Mouse (Mus musculus) midbrain, embryonic 16.5 days (tissue): ENCODE data around the gene Palld. TPM values are rescaled to one million over a fixed set of nuclear protein-coding genes. Genes with fewer than 3 reads are reported as not detected.

ENCODE experiments used
- ATAC-seq: fragments of 200-750 bp; cut with Nextera tagmentation; 2 replicates; pipeline ENCODE4 v1.8.0; 2017; ENCODE audit warnings: moderate TSS enrichment
- H3K27ac ChIP-seq: fragments of 300-500 bp; sonication (generic); 2 replicates; pipeline ENCODE4 v1.5.1; 2014; ENCODE audit warnings: mild to moderate bottlenecking, low read length, mixed read lengths
- H3K27me3 ChIP-seq: fragments of 300-500 bp; sonication (generic); 2 replicates; pipeline ENCODE4 v1.6.1; 2014; ENCODE audit warnings: low read depth, low read length, mixed read lengths; ENCODE audit not compliant: control insufficient read depth, insufficient read depth
- H3K36me3 ChIP-seq: fragments of 300-500 bp; sonication (generic); 2 replicates; pipeline ENCODE4 v1.6.1; 2014; ENCODE audit warnings: mild to moderate bottlenecking, low read length, moderate library complexity, mixed read lengths; ENCODE audit not compliant: control insufficient read depth, insufficient read depth
- H3K4me1 ChIP-seq: fragments of 300-500 bp; sonication (generic); 2 replicates; pipeline ENCODE4 v1.6.1; 2014; ENCODE audit warnings: mild to moderate bottlenecking, low read length, mixed read lengths; ENCODE audit not compliant: control insufficient read depth, insufficient read depth
- H3K4me2 ChIP-seq: fragments of 300-500 bp; sonication (generic); 2 replicates; pipeline ENCODE4 v1.6.1; 2014; ENCODE audit warnings: mild to moderate bottlenecking, low read length, mixed read lengths
- H3K4me3 ChIP-seq: fragments of 300-500 bp; sonication (generic); 2 replicates; pipeline ENCODE4 v1.5.1; 2014; ENCODE audit warnings: low read depth, mild to moderate bottlenecking, low read length, moderate library complexity, mixed read lengths
- H3K9ac ChIP-seq: fragments of 300-500 bp; sonication (generic); 2 replicates; pipeline ENCODE4 v1.6.1; 2014; ENCODE audit warnings: low read depth, low read length, mixed read lengths
- H3K9me3 ChIP-seq: fragments of 300-500 bp; sonication (generic); replicated peaks from 2 replicates; pipeline ENCODE4 v1.6.1; 2014; ENCODE audit warnings: mild to moderate bottlenecking, low read length, mixed read lengths; ENCODE audit not compliant: control insufficient read depth, poor library complexity, severe bottlenecking
- WGBS: fragments of 180-500 bp; shearing (Covaris S2); extraction: QIAGEN DNeasy Blood & Tissue Kit; methylation state at CpG from one replicate; pipeline ENCODE4 v1.1.7; 2014; 5-methylcytosine and 5-hydroxymethylcytosine counted together
- polyA plus RNA-seq: library from polyadenylated mRNA; unstranded; fragments of >200 nt; fragmentation: Nextera tagmentation; extraction: Ambion mirVana; gene quantifications from 2 replicates; pipeline ENCODE4 v1.2.1, GENCODE M21; 2015

Palld gene
- polyA plus RNA-seq, 1 experiment from 2014 or later, result 15.4 TPM

DNA sequence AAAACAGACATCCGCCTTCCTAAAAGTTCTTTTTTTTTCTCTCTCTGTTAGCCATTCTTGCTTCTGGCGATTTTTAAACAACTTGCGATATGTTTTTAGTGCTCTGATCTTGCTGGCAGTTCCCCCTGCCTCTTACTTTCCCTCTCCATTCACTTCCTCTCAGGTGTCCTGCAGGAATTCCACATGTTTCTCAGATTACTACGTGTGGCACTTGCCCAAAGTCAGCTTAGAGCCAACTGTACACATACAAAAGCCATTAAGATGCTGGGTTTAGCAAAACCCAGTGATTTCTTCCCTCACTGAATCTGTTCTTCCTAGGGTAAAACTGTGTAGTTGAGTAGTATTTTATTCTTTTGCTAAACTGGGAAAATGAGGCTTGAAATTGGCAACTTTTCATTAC is 57.9 kb downstream of the Palld start:
- Histone ChIP-seq H3K4me2 (no peak overlapping the region), H3K27me3 (no peaks in the 10 kb centered on the region), H3K27ac (no peak overlapping the region), H3K9me3 (no peaks in the 10 kb centered on the region), H3K4me3 (no peak overlapping the region), H3K9ac (no peak overlapping the region), H3K36me3 (no peaks in the 10 kb centered on the region), H3K4me1 (peaks cover 2% of the 10 kb centered on the region; the same call in 1 of the 2 replicates)
- WGBS, result 77% methylated on average over 4 of the region's 4 CpGs
- no peak for ATAC-seq

DNA sequence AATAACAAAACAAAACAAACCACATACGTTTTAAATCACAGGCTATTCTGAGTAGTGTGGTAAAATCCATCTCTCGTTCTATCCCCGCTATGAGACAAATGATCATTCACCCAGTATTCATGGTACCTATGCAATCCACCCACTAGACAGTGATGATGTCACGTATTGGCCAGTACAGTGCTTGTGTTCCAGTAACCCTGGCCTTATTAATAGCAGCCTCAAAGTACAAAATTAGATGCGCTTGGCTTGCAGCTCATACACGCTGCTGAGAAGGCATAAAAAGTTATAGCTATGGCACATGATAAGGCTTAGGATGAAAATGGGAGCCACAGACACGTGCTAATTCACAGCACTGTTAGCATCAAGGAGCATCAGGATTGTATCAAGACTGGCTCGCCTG is 58.7 kb downstream of the Palld start:
- Histone ChIP-seq H3K4me1 (peaks cover 2% of the 10 kb centered on the region; the same call in 1 of the 2 replicates), H3K27me3 (no peaks in the 10 kb centered on the region), H3K36me3 (no peaks in the 10 kb centered on the region), H3K27ac (no peak overlapping the region), H3K9me3 (no peaks in the 10 kb centered on the region), H3K9ac (no peak overlapping the region), H3K4me2 (no peak overlapping the region), H3K4me3 (no peak overlapping the region)
- no peak for ATAC-seq
- 89% methylated on average over 8 of the region's 8 CpGs for WGBS

DNA sequence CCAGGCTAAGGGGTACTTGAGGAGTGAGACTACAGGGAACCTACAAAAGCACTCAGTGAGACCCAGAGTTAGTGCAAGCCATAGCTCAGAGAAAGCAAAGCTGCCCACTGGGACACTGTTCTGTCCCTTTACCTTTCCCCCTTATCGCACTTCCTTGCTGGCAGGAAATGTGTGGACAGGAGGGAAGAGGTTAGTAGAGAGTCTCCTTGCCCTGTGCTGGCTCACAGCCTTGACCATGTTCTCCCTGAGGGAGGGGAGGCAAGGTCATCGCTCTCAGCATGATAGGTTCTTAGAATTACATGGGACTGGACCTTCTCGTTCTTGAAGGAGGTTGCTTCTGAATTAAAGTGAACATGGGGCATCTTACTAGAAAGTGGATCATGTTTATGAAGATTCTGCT is 69.3 kb downstream of the Palld start:
- H3K4me2 ChIP-seq, result no peak overlapping the region
- WGBS, result 85% methylated on average over 3 of the region's 3 CpGs
- ATAC-seq, result no peak
- H3K4me1 ChIP-seq, result no peaks in the 10 kb centered on the region
- H3K27me3 ChIP-seq, result no peaks in the 10 kb centered on the region
- H3K4me3 ChIP-seq, result no peak overlapping the region
- H3K9me3 ChIP-seq, result no peaks in the 10 kb centered on the region
- no peak overlapping the region for H3K9ac ChIP-seq
- no peak overlapping the region for H3K27ac ChIP-seq
- H3K36me3 ChIP-seq, result no peaks in the 10 kb centered on the region

DNA sequence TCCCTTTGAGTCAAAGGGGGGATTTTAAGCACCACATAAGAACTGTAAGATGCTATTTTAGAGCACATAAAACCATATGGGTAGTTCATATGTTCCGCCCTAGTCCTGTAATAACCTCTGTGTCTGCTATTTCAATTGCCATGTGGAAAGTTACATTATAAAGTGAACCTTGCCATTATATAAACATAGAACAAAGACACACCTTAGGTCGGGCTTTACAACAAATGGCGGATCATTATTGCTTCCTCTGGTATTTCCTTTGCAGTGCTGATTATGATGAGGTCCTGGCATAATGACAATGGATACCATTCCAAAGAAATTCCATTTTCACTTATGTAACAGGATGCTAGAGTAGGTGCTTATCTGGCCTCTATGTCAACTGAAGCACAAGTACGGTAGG is 70.5 kb downstream of the Palld start:
- no peaks in the 10 kb centered on the region for H3K27me3 ChIP-seq
- no peaks in the 10 kb centered on the region for H3K36me3 ChIP-seq
- no peaks in the 10 kb centered on the region for H3K9me3 ChIP-seq
- H3K4me3 ChIP-seq, result no peak overlapping the region
- no peak overlapping the region for H3K4me2 ChIP-seq
- no peak overlapping the region for H3K27ac ChIP-seq
- no peaks in the 10 kb centered on the region for H3K4me1 ChIP-seq
- no peak for ATAC-seq
- H3K9ac ChIP-seq, result no peak overlapping the region
- WGBS, result 87% methylated on average over 4 of the region's 4 CpGs

DNA sequence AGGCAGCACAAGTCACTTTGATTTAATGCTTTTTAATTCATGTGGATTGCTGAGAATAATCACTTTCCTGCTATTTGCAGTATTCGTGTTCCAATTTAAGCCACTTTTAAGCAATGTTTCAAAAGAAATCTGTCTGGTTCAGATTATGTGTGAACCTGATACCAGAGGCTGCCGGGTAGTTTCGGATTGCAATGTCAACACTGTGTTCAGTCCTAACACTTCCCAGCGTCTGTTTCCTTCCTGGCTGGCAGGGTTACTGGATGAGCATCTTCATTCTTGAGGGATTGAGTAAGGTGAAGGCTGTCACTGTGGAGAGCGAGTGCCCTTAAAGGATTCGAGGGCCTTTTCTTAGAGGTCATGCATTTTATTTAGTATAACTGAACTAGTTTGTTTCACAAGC is 71.7 kb downstream of the Palld start:
- H3K4me3 ChIP-seq, result no peak overlapping the region
- H3K27ac ChIP-seq, result no peak overlapping the region
- ATAC-seq, result no peak
- no peaks in the 10 kb centered on the region for H3K27me3 ChIP-seq
- no peak overlapping the region for H3K4me2 ChIP-seq
- H3K4me1 ChIP-seq, result no peaks in the 10 kb centered on the region
- 63% methylated on average over 6 of the region's 6 CpGs for WGBS
- no peaks in the 10 kb centered on the region for H3K9me3 ChIP-seq
- H3K36me3 ChIP-seq, result no peaks in the 10 kb centered on the region
- no peak overlapping the region for H3K9ac ChIP-seq

DNA sequence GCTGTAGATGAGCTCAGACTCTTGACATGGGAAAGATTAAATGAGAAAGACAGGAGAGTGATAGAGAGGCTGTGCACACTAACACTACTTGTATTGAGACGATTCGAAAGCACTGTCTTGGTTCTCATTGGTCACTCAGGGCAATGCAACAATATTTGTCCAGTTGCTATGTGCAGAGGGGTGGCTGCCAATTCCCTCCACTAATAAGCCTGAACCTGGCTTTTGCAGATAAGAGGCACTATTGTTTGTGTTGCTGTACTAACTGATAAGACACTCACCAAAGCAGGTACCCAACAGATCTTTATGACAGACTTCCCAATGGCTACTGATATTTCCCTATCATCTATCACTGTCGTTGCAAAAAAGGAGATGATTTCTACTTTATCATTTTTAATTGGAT is 77.9 kb downstream of the Palld start:
- no peaks in the 10 kb centered on the region for H3K36me3 ChIP-seq
- H3K4me3 ChIP-seq, result no peak overlapping the region
- WGBS, result 74% methylated on average over 3 of the region's 3 CpGs
- no peak overlapping the region for H3K9ac ChIP-seq
- ATAC-seq, result no peak
- peaks cover 10% of the 10 kb centered on the region for H3K4me1 ChIP-seq
- H3K4me2 ChIP-seq, result no peak overlapping the region
- no peaks in the 10 kb centered on the region for H3K27me3 ChIP-seq
- no peak overlapping the region for H3K27ac ChIP-seq
- H3K9me3 ChIP-seq, result no peaks in the 10 kb centered on the region

DNA sequence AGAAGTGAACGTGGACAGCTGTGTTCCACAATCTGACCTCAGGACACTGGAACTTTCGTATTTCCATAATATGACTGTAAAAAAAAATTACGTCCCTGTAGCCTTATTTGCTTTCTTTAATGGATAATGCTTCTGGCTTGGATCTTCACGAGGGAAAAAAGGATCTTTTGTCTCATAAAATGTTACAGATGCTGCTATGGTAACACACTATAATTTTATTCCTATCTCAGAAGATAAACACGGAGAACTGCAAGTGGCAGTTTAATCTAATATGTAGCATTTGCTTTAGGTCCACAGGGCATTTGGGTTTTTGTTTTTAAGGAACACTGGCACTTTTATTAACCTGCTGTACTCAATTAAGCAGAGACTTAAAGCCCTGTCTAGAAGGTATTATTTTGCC is 79.3 kb downstream of the Palld start:
- 31% methylated on average over 5 of the region's 5 CpGs for WGBS
- Histone ChIP-seq H3K9ac (no peak overlapping the region), H3K36me3 (no peaks in the 10 kb centered on the region), H3K4me1 (peaks cover 10% of the 10 kb centered on the region), H3K4me3 (no peak overlapping the region), H3K27ac (no peak overlapping the region), H3K9me3 (no peaks in the 10 kb centered on the region), H3K4me2 (no peak overlapping the region), H3K27me3 (no peaks in the 10 kb centered on the region)
- no peak for ATAC-seq

DNA sequence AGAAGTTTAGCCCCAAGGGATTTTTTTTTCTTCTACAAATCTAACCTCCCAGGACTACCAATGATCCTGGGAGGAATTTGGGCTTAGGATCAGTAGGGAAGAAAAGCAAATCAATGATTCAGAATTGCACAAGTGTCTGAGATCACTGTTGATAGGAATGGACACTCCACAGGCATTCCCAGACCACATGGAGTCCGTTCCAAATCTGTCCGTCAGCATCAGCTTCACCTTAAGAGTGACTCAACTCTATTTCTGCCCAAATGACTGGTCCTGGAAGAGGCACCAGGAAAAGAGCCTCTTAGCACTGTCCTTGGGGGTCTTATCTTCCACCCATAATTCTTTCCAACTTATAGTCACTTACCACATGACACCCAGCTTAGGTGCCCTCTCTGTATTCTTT is 98.7 kb downstream of the Palld start:
- H3K27me3 ChIP-seq, result no peaks in the 10 kb centered on the region
- no peaks in the 10 kb centered on the region for H3K36me3 ChIP-seq
- ATAC-seq, result no peak
- WGBS, result 81% methylated on average over 2 of the region's 2 CpGs
- H3K4me3 ChIP-seq, result no peak overlapping the region
- H3K27ac ChIP-seq, result no peak overlapping the region
- H3K4me1 ChIP-seq, result no peaks in the 10 kb centered on the region
- no peak overlapping the region for H3K9ac ChIP-seq
- H3K4me2 ChIP-seq, result no peak overlapping the region
- H3K9me3 ChIP-seq, result no peaks in the 10 kb centered on the region

DNA sequence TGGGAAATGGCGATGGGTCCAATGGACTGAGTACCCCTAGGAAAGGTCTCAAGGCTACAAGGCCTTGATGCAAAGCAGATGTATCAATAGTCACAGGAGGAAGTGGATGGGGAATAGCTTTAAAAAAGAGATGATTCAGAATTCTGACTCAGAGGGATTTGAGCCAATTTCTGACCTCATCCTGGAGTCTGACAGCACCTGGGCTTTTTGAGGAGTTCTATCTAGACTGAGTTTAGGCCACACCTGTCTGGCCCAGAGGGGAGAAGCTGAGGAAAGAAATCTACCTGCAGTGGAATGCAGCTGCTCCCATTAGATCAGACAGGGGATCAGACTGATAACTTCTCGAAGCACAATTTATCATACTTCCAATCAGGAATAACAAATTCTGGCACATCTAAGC is 99.7 kb downstream of the Palld start:
- Histone ChIP-seq H3K27ac (no peak overlapping the region), H3K4me1 (no peaks in the 10 kb centered on the region), H3K4me3 (no peak overlapping the region), H3K27me3 (no peaks in the 10 kb centered on the region), H3K4me2 (no peak overlapping the region), H3K9ac (no peak overlapping the region), H3K36me3 (no peaks in the 10 kb centered on the region), H3K9me3 (no peaks in the 10 kb centered on the region)
- ATAC-seq, result no peak
- 95% methylated on average over 2 of the region's 2 CpGs for WGBS
